Mouse (Mus musculus) testis, adult 2 months (tissue): ENCODE data around the gene Psen2. TPM values are rescaled to one million over a fixed set of nuclear protein-coding genes. Genes with fewer than 3 reads are reported as not detected.

Experiments used
- H3K27ac ChIP-seq: fragments of 200-500 bp; 2 replicates; pipeline ENCODE4 v1.5.1; 2012; ENCODE audit warnings: low read depth, low read length; ENCODE audit not compliant: control insufficient read depth, insufficient read depth
- H3K27me3 ChIP-seq: fragments of 200-500 bp; 2 replicates; pipeline ENCODE4 v1.6.1; 2012; ENCODE audit warnings: mild to moderate bottlenecking, low read length, moderate library complexity; ENCODE audit not compliant: control insufficient read depth, insufficient read depth
- H3K36me3 ChIP-seq: fragments of 200-500 bp; 2 replicates; pipeline ENCODE4 v1.6.1; 2012; ENCODE audit warnings: mild to moderate bottlenecking, low read length; ENCODE audit not compliant: control insufficient read depth, insufficient read depth
- H3K4me1 ChIP-seq: fragments of 200-500 bp; 2 replicates; pipeline ENCODE4 v1.6.1; 2012; ENCODE audit warnings: low read length; ENCODE audit not compliant: control insufficient read depth, insufficient read depth
- H3K4me3 ChIP-seq: fragments of 200-500 bp; 2 replicates; pipeline ENCODE4 v1.5.1; 2012; ENCODE audit warnings: low read depth, mild to moderate bottlenecking, low read length, moderate library complexity, mixed read lengths; ENCODE audit not compliant: control insufficient read depth
- CTCF ChIP-seq: fragments of 200-500 bp; IDR thresholded peaks from 2 replicates; pipeline ENCODE4 v1.5.1; 2012; ENCODE audit warnings: low read depth, mild to moderate bottlenecking, inconsistent platforms, low read length, moderate library complexity; ENCODE audit not compliant: control insufficient read depth, insufficient read depth, insufficient replicate concordance
- POLR2A ChIP-seq: fragments of 200-500 bp; IDR thresholded peaks from 2 replicates; pipeline ENCODE4 v1.6.1; 2012; ENCODE audit warnings: low read depth, mild to moderate bottlenecking, inconsistent platforms, low read length, moderate library complexity; ENCODE audit not compliant: control insufficient read depth
- polyA plus RNA-seq: library from polyadenylated mRNA; depleted of rRNA; stranded (reverse); fragments of >200 nt; gene quantifications from 2 replicates; pipeline ENCODE4 v1.2.3, GENCODE M21; 2012

Psen2 gene
- polyA plus RNA-seq, 1 experiment = 8.8 TPM

DNA sequence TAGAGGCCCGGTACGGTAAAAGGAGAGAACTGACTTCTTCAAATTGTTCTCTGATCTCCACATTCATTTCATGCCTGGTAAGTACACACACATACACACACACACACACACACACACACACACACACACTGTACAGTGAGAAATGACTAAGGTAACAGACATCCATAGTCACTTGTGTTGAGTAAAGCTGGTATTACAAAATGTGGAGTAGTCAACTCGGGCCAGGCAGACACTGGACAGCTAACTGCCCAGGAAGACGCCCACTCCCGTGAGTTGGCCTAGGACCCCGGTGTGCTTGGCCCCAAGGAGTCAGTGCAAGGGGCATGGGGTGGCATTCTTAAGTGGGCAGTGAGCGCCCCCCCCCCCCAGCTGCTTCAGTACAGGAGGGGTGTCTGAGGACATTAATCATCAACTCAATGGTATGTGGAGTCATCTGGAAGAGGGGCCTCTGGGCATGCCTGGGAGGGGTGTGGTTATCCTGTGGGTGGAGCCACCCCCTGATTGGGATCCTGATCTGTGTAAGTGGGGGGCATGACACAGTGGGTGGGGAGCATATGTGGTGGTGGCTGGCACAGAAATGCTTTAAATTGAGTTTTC lies 25.7 kb upstream of the Psen2 start:
- Histone ChIP-seq H3K4me3 (no peak overlapping the region), H3K36me3 (no peaks in the 10 kb centered on the region), H3K27ac (no peak overlapping the region), H3K4me1 (peaks cover 17% of the 10 kb centered on the region), H3K27me3 (no peaks in the 10 kb centered on the region)
- TF ChIP-seq POLR2A (no peak), CTCF (no peak)

DNA sequence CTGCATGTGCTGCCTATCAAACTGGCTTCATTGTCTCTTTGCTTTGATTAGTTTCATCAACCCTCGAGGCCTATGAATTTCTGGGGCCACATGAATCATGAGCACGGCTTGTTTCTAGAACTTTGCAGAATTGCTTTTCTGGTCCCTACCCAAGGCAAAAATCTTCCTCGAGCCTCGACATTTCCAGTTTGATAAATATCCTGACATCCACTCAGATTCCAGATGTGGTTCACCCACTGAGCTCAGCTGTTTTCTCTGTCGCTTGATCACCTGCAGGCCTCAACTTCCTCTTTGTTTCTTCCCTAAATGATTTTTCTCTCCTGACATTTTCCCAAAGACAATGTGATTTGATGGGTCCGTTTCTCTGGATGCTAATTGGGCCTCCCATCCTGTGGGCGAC lies 25.0 kb upstream of the Psen2 start:
- TF ChIP-seq CTCF (no peak), POLR2A (no peak)
- Histone ChIP-seq H3K27me3 (no peaks in the 10 kb centered on the region), H3K4me3 (no peak overlapping the region), H3K4me1 (peaks cover 17% of the 10 kb centered on the region), H3K27ac (no peak overlapping the region), H3K36me3 (no peaks in the 10 kb centered on the region)

DNA sequence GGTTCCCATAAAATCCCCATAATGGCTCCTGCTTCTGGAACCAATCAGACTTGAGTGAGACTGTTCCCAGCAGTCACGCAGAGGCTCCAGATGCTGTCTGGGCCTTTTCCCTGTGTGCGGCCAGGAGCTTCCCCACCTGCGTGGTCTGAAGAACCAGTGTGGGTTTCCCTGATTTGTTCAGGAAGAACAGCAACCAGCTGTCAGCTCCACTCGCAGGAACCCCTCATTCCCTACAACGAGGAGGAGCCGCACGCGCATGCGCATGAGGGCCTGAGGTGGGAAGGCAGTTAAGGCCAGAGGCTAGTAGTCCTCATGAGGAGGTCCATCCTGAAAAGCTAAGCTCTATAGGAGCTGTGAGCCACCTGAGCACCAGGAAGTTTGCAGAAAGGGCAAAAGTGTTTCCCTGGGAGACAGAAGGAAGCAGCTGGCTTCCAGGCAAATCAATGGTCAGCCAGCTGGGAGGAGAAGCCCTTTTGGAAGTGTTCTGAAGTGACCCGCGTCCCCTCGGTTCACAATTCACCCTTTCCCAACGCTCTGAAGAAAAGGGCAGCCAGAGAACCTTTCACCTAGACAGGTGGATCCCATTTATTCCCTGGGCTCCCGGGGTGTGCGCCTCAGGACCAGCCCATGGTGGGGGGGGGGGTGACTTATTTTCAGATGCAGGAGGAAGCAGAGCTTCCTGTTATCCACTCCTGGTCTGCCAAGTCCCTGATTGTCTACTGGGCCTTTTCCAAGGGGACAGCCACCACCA lies 23.0 kb upstream of the Psen2 start:
- peak overlapping the region; percentile 74 for H3K4me3 ChIP-seq
- no peaks in the 10 kb centered on the region for H3K36me3 ChIP-seq
- H3K27ac ChIP-seq = peak overlapping the region; percentile 80
- H3K27me3 ChIP-seq = no peaks in the 10 kb centered on the region
- H3K4me1 ChIP-seq = peaks cover 17% of the 10 kb centered on the region
- TF ChIP-seq CTCF (no peak), POLR2A (peak; percentile 69; the same call in 1 of the 2 replicates)

GRCm38 (mm10) chr1:180283813-180284768 lies 20.9 kb upstream of the Psen2 start:
- Histone ChIP-seq H3K4me1 (peaks cover 12% of the 10 kb centered on the region), H3K27ac (no peak overlapping the region), H3K36me3 (no peaks in the 10 kb centered on the region), H3K27me3 (no peaks in the 10 kb centered on the region), H3K4me3 (no peak overlapping the region)
- TF ChIP-seq CTCF = no peak
- TF ChIP-seq POLR2A = no peak

- H3K4me1 ChIP-seq = peaks cover 8% of the 10 kb centered on the region
- TF ChIP-seq CTCF (no peak), POLR2A (no peak)
Observed at GRCm38 (mm10) chr1:180282581-180282980, 19.3 kb upstream of the Psen2 start.

GRCm38 (mm10) chr1:180279648-180280047 lies 16.4 kb upstream of the Psen2 start:
- H3K36me3 ChIP-seq = no peaks in the 10 kb centered on the region
- H3K4me3 ChIP-seq = no peak overlapping the region
- no peaks in the 10 kb centered on the region for H3K27me3 ChIP-seq
- TF ChIP-seq CTCF (no peak), POLR2A (no peak)
- H3K4me1 ChIP-seq = no peaks in the 10 kb centered on the region
- H3K27ac ChIP-seq = no peak overlapping the region

More at GRCm38 (mm10) chr1:180282581-180282980, 19.3 kb upstream of the Psen2 start:
- H3K27ac ChIP-seq = no peak overlapping the region
- H3K27me3 ChIP-seq = no peaks in the 10 kb centered on the region
- H3K4me3 ChIP-seq = no peak overlapping the region
- H3K36me3 ChIP-seq = no peaks in the 10 kb centered on the region

GRCm38 (mm10) chr1:180277563-180277962 lies 14.3 kb upstream of the Psen2 start:
- no peaks in the 10 kb centered on the region for H3K36me3 ChIP-seq
- TF ChIP-seq CTCF (no peak), POLR2A (no peak)
- H3K27ac ChIP-seq = no peak overlapping the region
- no peaks in the 10 kb centered on the region for H3K27me3 ChIP-seq
- H3K4me3 ChIP-seq = no peak overlapping the region
- no peaks in the 10 kb centered on the region for H3K4me1 ChIP-seq
